Mouse (Mus musculus): ENCODE measurements around the gene Asphd2.
"Not testable (repeated sequence)": the region's sequence is repeated elsewhere in the genome, so short reads cannot be mapped to it uniquely, and the experiment has no call there.

Asphd2 gene

DNA sequence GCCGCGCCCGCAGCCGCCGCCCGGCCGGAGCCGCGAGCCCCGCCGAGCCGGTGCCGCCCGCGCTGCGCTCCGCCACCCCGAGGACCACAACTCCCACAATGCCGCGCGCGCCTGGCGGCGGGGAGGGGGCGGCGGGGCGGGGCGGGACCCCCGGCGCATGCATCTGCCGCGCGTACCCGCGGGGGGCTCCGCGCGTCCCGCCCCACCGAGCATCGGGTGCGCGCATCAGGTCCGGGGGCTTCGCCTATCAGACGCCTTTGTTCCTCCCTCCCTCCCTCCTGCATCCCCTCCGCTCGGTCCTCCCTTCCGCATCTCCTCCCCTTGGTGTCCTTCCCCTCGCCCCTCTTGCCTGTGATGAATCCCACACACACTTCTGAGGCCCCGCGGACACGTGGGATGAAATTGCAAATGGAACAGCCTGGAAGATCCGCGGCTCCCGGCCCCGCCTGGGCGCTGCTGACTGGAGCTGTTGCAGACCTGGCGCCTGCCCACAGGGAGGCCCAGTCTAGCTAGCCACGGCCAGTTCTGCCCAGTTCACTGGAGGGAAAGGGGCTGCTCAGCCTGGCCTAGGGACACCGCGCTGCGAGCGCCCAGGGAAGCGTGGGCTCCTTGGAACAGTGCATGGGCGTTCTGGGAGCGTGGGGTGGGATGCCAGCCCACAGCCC, at the start of gene Asphd2:
Gene Asphd2, minus strand, starts transcription at position 88 of the 665 bp plus-strand sequence.
- no peak for DNase-seq (ENCODE audit: low read depth, low spot score)

DNA sequence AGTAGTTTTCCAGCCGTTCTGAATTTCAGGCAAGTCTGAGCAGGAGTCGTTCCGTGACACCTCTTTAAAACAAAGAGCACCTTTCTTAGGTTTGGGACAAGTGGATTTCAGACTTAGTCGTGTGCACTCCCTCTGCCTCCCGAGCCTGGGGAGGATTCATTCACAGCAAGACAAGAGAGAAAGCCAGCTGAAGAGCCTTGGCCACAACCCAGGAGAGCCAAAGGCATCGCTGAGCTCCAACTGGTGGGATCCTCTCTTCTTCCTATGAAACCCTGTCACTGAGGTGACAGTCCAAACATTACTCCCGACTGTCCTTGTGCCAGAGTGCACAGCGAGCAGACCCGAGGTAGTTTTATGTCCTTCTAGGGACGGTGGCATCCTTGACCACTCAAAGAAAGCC, 43.9 kb upstream of the Asphd2 start:
- no peak for DNase-seq (ENCODE audit: low read depth, low spot score)

DNA sequence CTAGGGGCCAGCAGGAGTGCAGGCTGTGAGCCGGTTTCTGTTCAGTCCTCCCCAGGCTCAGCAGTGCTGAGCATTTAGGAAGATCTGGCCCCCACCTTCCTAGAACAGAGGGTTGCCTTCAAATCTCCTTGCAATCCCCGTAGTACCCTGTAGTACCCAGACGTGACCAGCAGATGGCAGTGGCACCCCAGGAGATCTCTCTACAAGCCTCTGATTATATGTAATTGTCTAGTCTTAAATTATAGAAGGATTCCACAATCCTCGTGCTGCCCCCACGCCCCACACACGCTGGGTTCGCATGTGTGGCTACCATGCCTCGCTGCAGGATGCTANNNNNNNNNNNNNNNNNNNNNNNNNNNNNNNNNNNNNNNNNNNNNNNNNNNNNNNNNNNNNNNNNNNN, 38.3 kb upstream of the Asphd2 start:
- peak; percentile 82 for DNase-seq (ENCODE audit: low read depth, low spot score)

DNA sequence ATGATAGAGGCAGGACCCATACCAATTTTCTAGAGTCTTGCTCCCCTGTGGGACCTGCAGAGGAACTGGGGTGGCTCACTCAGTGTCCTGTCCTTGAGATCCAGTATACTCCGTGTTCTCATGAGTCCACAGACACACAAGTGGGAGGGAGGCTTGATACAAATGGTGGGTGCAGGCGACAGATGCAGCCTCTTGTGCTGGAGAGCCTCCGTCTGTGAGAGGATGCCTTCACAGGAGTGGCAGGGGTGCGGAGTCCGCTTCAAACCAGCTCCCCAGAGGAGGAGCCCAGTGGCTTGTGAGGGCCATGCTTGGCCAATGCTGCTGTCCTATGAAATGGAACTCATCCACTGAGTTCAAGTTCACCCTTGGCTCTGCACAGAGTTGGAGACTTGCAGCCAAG, 37.4 kb upstream of the Asphd2 start:
- DNase-seq (ENCODE audit: low read depth, low spot score), result no peak

GRCm38 (mm10) chr5:112431120-112431775, 36.6 kb upstream of the Asphd2 start:
- peak; percentile 60 for DNase-seq (ENCODE audit: low read depth, low spot score)

DNA sequence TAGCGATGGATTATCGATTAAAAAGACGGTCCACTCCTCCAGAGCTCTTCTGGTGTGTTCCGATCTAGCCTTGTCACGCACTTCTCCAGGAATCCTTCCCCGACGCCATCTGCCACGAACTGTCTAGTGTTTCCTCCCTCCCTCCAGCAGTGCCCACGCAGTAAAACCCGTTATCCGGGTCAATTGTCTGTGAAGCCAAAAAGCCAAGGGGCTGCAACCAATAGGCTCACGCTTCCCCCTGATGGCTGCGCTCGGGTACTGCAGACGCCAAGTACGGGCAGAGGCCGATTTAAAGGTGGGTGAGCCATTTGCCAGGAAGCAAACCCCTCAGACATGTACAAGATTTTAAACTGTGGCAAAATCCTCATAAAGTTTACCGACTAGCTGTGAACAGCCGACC, 34.3 kb upstream of the Asphd2 start:
- peak; percentile 68 for DNase-seq (ENCODE audit: low read depth, low spot score)

DNA sequence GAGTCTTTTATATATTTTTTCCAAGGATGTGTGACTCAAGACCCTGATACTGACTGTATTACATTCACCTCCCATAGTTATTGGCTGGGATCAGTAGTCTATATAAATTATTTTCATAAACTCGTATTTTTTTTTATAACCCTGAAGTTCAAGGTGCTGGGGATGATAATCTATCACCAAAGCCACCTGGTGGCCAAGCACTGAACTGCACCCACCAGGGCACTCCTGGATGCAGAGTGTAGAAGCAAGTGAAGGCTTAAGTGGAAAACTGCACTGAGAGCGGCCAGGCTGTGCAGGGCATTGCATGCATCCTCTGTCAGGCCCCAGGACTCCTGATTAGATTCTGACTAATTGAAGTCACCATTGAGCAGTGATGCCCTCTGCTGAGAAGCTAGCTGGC, 32.6 kb upstream of the Asphd2 start:
- peak; percentile 73 for DNase-seq (ENCODE audit: low read depth, low spot score)

- DNase-seq (ENCODE audit: low read depth, low spot score), result no peak
These were observed 32.0 kb upstream of the Asphd2 start for GRCm38 (mm10) chr5:112426635-112427034.

GRCm38 (mm10) chr5:112419535-112419934, 24.9 kb upstream of the Asphd2 start:
- no peak for DNase-seq (ENCODE audit: low read depth, low spot score)

GRCm38 (mm10) chr5:112418023-112418422, 23.4 kb upstream of the Asphd2 start:
- no peak for DNase-seq (ENCODE audit: low read depth, low spot score)

DNA sequence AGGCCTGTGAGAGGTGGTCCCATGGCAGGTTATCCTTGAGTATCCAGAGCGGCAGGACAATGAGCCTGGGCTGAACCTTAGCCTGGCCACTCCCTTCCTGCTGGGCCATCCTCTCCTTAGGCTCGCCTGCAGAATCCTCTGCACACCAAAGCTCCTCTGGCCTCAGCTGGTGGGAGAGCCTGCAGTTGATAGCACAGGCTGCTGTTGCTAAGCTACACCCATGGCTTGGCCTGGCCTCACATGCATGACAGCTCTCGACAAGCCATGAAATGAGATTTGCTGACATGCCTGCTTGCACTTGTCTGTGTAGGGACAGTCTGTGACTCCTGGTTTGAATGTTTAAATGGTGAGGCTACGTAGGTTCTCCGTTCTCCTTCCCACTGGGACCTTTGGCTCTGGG, 22.0 kb upstream of the Asphd2 start:
- DNase-seq (ENCODE audit: low read depth, low spot score), result no peak

DNA sequence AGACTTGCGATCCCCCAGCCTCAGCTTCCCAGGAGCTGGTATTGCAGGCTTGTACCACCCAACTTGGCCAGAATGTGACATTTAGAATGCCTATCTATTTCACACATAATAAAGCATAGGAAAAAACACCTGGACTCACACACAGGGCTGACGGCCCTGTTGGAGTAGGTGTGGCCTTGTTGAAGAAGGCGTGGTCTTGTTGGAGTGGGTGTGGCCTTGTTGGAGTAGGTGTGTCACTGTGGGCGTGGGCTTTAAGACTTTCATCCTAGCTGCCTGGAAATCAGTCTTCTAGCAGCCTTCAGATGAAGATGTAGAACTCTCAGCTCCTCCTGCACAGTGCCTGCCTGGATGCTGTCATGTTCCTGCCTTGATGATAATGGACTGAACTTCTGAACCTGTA, 18.1 kb upstream of the Asphd2 start:
- DNase-seq (ENCODE audit: low read depth, low spot score), result not testable (repeated sequence)

DNA sequence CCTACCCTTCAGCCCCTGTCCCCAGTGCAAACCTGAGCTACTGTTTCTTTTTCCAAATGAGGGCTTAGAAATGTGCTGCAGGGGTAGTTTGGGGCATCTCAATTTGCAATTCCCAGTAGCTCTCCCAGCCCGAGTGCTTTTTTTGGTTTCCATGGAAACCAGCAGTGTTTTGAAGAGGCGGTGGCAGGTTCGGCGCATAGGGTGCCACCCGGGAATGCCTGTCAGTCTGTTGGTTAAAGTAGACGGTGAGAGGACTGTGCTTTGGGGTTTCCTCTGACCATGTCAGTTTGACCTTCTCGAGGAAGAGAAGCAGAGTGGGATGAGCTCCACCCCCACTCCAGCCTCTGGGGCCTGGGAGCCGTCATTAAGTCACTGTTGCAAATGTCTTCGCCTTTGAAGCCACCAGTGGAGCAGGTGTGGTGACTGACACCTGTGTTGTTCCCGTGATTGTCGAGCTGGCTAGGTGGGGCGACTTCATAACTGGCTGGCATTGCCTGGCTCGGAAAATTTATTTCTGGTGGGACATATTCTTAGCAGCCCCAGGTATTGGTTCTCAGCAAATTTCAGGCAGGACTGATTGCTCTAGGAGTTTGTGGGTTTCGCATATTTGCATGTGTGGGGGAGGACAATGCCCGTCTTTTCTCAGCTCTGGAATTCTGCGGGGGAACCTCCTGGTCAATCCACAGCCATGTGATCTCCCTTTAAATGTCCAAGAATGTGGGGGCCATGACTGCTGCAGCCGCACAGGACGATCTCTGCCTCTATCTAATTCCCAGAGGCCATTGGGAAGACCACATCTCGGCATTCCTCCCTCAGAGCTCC, 17.1 kb upstream of the Asphd2 start:
- DNase-seq (ENCODE audit: low read depth, low spot score), result no peak

GRCm38 (mm10) chr5:112411072-112411471, 16.4 kb upstream of the Asphd2 start:
- no peak for DNase-seq (ENCODE audit: low read depth, low spot score)

DNA sequence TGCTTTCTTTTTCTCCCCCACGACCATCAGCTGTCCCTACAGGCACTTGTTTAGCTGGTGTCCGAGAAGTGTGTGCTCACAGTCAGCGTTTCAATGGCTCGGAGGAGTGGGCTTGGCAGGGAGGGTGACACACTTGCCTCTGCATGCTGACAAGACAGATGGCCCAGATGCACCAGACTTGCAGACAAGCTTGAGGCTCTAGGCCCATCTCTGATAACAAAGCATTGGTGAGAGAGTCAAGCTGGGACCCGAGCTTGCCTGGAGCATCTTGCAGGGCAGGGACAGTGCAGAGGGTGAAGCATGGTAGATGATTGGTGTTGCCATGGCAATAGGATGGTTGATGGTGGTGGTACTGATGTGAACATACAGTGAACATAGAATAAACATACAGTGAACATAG, 14.6 kb upstream of the Asphd2 start:
- no peak for DNase-seq (ENCODE audit: low read depth, low spot score)

DNA sequence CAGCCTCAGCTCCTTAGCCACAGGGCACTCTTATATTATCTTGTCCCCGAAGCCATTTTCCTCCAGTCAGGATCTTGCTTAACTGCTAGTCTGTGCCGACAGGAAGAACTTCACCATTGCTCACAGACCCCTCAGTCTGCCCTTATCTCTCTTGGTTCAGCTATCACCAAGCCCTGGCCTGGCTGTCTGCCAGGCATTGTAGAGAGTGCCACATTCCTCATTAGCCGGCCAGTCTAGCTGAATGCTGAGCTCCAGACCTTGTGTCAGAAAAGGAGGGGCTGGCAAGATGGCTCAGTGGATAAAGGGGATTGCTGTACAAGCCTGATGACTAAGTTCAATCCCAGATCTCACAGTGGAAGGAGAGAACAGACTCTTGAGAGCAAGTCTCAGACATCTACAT, 11.4 kb upstream of the Asphd2 start:
- DNase-seq (ENCODE audit: low read depth, low spot score), result no peak

DNA sequence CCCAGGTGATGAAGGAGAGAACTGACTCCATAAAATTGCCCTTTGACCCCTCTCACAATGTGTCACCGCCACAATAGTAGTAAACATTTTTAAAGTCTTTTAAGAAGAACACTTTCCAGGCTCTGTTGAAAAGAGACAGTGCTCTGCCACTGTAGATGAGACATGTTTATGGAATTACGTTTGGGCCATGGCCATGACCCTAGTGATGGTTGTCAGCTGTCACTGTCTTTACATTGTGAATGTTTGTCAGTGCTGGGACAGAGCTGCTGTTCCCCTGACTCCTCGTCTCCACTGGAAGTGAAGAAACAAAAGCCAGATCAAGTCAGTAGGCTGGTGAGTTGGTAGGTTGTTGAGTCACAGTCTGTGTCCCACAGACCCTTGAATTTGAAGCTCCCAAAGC, 7.8 kb upstream of the Asphd2 start:
- no peak for DNase-seq (ENCODE audit: low read depth, low spot score)

DNA sequence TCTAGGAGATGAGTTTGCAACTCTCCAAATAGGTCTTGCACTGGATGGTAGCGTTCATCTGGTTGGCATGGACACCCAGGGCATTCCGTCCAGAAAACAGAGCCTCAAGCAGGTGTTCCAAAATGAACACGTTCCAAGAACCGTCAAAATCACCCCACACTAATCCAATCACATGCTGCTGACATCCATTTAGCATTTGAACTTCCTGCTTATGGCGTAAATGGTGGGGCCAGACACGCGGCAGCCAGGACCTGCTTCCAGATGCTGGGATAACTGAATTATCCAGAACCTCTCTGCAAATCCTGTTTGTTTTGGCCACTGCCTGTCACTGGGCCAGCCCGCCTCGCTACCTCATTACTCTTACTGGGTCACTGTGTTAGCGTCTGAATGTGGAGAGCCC, 4.6 kb upstream of the Asphd2 start:
- no peak for DNase-seq (ENCODE audit: low read depth, low spot score)

DNA sequence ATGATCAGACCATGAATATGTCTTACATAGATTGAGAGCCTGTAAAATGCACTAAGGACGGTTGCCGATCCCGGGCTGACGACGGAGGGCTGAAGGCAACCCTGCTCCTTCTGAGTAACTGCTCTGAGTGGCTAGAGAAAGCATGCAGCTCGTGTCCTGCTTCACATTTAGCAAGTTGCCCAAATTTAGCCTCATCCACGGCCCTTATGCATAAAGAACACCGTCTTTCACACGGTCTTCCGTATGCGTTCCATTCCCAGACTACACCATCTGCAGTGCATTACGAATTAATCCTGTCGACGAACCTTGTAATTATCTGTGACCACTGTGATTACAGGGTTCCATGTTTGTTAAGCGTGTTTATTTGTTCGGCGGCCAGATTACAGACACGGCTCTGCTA, 1.4 kb upstream of the Asphd2 start:
- DNase-seq (ENCODE audit: low read depth, low spot score), result no peak

GRCm38 (mm10) chr5:112394415-112394763, 277 bp downstream of the Asphd2 start:
- no peak for DNase-seq (ENCODE audit: low read depth, low spot score)

DNA sequence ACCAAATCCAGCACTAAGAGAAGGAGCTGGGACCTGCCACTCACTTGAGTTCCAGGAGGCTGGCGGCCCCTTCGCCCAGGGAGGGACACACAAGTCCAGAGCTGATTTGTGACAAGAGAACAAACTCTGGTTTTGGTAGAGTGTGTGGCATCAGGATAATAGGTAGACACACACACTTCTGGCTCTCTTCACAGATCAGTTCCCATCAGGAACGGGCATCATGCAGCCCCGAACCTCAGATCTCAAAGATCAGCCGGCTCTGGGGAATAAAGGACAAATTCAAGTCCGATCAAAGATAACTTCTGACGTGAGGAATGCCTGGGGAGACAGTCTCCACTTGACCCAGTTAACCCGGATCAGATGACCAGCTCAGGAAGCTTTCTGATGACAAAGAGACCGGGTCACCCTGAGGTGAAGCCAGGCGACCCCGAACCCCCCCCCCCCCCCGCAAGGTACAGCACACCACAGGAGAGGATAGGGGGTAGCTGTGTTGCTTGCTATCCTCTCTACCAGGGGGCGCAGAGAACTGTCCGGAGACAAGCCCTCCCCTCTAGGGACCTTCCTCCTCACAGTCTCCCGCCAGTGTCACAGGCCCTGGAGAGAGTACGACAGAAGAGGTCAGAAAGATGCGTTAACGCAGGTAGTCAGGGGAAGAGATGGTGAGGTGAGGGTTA, 788 bp downstream of the Asphd2 start:
- DNase-seq (ENCODE audit: low read depth, low spot score), result no peak

DNA sequence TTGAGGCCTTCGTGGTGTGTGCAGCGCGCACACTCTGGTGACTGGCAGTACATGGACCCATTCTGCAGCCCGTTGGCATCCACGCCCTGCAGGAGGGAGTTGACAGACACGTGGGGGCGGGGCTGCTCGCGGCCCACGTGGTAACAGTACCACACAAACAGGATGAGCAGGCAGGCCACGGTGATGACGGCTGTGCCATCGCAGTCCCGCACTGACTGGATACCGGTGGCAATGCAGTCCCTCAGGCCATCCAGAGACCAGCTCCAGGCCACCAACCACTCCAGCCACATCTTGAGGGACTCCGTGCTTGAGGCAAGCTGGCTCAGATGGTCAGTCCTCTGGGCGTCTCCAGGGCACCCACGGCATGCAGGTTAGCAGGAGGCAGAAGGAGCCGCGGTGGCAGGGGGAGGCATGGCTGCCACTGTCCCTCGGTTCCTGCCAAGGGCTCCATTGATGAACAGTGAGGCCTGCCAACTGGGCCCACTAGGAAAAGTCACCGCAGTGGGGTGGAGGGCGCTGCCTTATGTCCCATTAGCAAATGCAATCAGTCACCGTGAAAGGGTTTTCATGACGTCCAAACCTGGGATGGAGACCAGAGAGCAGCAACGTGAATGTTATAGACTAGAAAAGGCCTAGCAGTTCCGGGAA, 2.9 kb downstream of the Asphd2 start:
- peak; percentile 32 for DNase-seq (ENCODE audit: low read depth, low spot score)

All from CD4-positive, CD25-positive, alpha-beta regulatory T cell, adult 2 months (primary cell).